Mouse (Mus musculus): ENCODE data around the gene Ralgps1. TPM values are rescaled to one million over a fixed set of nuclear protein-coding genes. Genes with fewer than 3 reads are reported as not detected.
A peak's percentile ranks its signal among the peaks of the same experiment; 100 is the strongest.

Gene Ralgps1
- polyA plus RNA-seq, 1 experiment from 2014 or later, result 2.2 TPM

- H3K9me3 ChIP-seq (ENCODE audit: control insufficient read depth, low read length), result no peaks in the 10 kb centered on the region
- no peak overlapping the region for H3K9ac ChIP-seq (ENCODE audit: low read length)
- 0 out of 2 replicates have a peak, but pooled peaks cover 4% of the 10 kb centered on the region for H3K4me1 ChIP-seq (replicated peaks; ENCODE audit: control insufficient read depth, insufficient read depth)
- H3K27ac ChIP-seq (replicated peaks), result no peak overlapping the region
- H3K27me3 ChIP-seq (ENCODE audit: control insufficient read depth, insufficient read depth, low read length), result no peaks in the 10 kb centered on the region
- TF ChIP-seq EP300 (optimal IDR thresholded peaks at IDR 0.05) (no peak), CTCF (IDR thresholded peaks at IDR 0.05; ENCODE audit: low read depth) (no peak)
- H3K4me2 ChIP-seq (replicated peaks; ENCODE audit: low read depth), result no peak overlapping the region
- DNase-seq (ENCODE audit: low spot score) (no peak), ATAC-seq (ENCODE audit: low FRiP score, low TSS enrichment) (no peak)
- H3K4me3 ChIP-seq (ENCODE audit: low read depth, low read length), result no peak overlapping the region
- 84% methylated on average over 5 of the region's 5 CpGs for WGBS
- no peaks in the 10 kb centered on the region for H3K36me3 ChIP-seq (ENCODE audit: control insufficient read depth, insufficient read depth, low read length)
These were observed 163.2 kb downstream of the Ralgps1 start for GRCm38 (mm10) chr2:33208134-33208533.

- 22% methylated on average over 4 of the region's 4 CpGs for WGBS
- H3K9me3 ChIP-seq (ENCODE audit: control insufficient read depth, low read length), result no peaks in the 10 kb centered on the region
- H3K4me1 ChIP-seq (replicated peaks; ENCODE audit: control insufficient read depth, insufficient read depth), result 0 out of 2 replicates have a peak, but pooled peaks cover 4% of the 10 kb centered on the region
- no peaks in the 10 kb centered on the region for H3K27me3 ChIP-seq (ENCODE audit: control insufficient read depth, insufficient read depth, low read length)
- no peak overlapping the region for H3K27ac ChIP-seq (replicated peaks)
- H3K36me3 ChIP-seq (ENCODE audit: control insufficient read depth, insufficient read depth, low read length), result no peaks in the 10 kb centered on the region
- no peak for DNase-seq (ENCODE audit: low spot score)
- no peak overlapping the region for H3K4me3 ChIP-seq (ENCODE audit: low read depth, low read length)
- no peak overlapping the region for H3K4me2 ChIP-seq (replicated peaks; ENCODE audit: low read depth)
- no peak for ATAC-seq (ENCODE audit: low FRiP score, low TSS enrichment)
- TF ChIP-seq CTCF (IDR thresholded peaks at IDR 0.05; ENCODE audit: low read depth) (no peak), EP300 (optimal IDR thresholded peaks at IDR 0.05) (no peak)
- H3K9ac ChIP-seq (ENCODE audit: low read length), result no peak overlapping the region
These were observed 164.2 kb downstream of the Ralgps1 start for GRCm38 (mm10) chr2:33207069-33207468.

DNA sequence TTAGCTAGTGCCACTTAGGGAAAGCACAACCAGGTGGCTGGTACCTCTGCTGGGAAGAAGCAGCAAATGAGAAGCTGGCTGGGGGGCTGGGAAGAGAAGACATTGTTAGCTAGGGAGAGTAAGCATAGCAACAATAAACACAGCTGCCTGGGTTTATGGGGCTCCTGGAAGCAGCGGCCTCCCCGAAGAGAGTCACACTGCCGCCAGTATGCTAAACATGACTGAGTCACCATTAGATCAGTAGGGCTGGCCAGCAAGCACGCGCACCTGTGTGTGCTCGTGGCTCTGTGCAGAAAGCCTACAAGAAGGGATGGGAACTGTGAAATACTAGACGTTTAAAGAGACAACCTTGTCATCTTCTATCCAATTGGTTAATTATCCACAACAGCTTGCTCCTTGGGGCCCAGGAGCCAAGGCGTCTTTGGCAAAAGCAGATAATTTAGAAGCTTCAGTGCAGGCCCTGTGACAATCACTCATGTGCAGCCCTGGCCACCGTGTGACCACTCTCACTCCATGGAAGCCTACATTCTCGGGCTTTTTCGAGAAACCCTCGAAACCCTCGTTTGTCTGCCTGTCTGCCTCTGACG is 165.3 kb downstream of the Ralgps1 start:
- H3K27me3 ChIP-seq (ENCODE audit: control insufficient read depth, insufficient read depth, low read length), result no peaks in the 10 kb centered on the region
- H3K9ac ChIP-seq (ENCODE audit: low read length), result no peak overlapping the region
- peak; percentile 60; the same call in 1 of the 2 replicates for ATAC-seq (ENCODE audit: low FRiP score, low TSS enrichment)
- H3K36me3 ChIP-seq (ENCODE audit: control insufficient read depth, insufficient read depth, low read length), result no peaks in the 10 kb centered on the region
- DNase-seq (ENCODE audit: low spot score), result peak; percentile 45
- 0 out of 2 replicates have a peak, but pooled peaks cover 4% of the 10 kb centered on the region for H3K4me1 ChIP-seq (replicated peaks; ENCODE audit: control insufficient read depth, insufficient read depth)
- no peaks in the 10 kb centered on the region for H3K9me3 ChIP-seq (ENCODE audit: control insufficient read depth, low read length)
- H3K4me2 ChIP-seq (replicated peaks; ENCODE audit: low read depth), result no peak overlapping the region
- no peak overlapping the region for H3K27ac ChIP-seq (replicated peaks)
- TF ChIP-seq CTCF (IDR thresholded peaks at IDR 0.05; ENCODE audit: low read depth) (no peak), EP300 (optimal IDR thresholded peaks at IDR 0.05) (no peak)
- 41% methylated on average over 14 of the region's 14 CpGs for WGBS
- H3K4me3 ChIP-seq (ENCODE audit: low read depth, low read length), result no peak overlapping the region

- no peak for DNase-seq (ENCODE audit: low spot score)
- Histone ChIP-seq H3K4me2 (replicated peaks; ENCODE audit: low read depth) (no peak overlapping the region), H3K4me3 (ENCODE audit: low read depth, low read length) (no peak overlapping the region), H3K9ac (ENCODE audit: low read length) (no peak overlapping the region), H3K27me3 (ENCODE audit: control insufficient read depth, insufficient read depth, low read length) (no peaks in the 10 kb centered on the region), H3K9me3 (ENCODE audit: control insufficient read depth, low read length) (no peaks in the 10 kb centered on the region), H3K4me1 (replicated peaks; ENCODE audit: control insufficient read depth, insufficient read depth) (0 out of 2 replicates have a peak, but pooled peaks cover 4% of the 10 kb centered on the region), H3K36me3 (ENCODE audit: control insufficient read depth, insufficient read depth, low read length) (no peaks in the 10 kb centered on the region), H3K27ac (replicated peaks) (no peak overlapping the region; the same call in 1 of the 2 replicates)
- no peak for TF ChIP-seq EP300 (optimal IDR thresholded peaks at IDR 0.05)
- ATAC-seq (ENCODE audit: low FRiP score, low TSS enrichment), result no peak
- 43% methylated on average over 5 of the region's 5 CpGs for WGBS
These were observed 166.3 kb downstream of the Ralgps1 start for GRCm38 (mm10) chr2:33204980-33205379.

GRCm38 (mm10) chr2:33203284-33203683 is 168.0 kb downstream of the Ralgps1 start:
- 0 out of 2 replicates have a peak, but pooled peaks cover 4% of the 10 kb centered on the region for H3K4me1 ChIP-seq (replicated peaks; ENCODE audit: control insufficient read depth, insufficient read depth)
- TF ChIP-seq CTCF (IDR thresholded peaks at IDR 0.05; ENCODE audit: low read depth) (no peak), EP300 (optimal IDR thresholded peaks at IDR 0.05) (no peak)
- no peaks in the 10 kb centered on the region for H3K27me3 ChIP-seq (ENCODE audit: control insufficient read depth, insufficient read depth, low read length)
- DNase-seq (ENCODE audit: low spot score) (no peak), ATAC-seq (ENCODE audit: low FRiP score, low TSS enrichment) (peak; percentile 25; the same call in 1 of the 2 replicates)
- no peak overlapping the region for H3K9ac ChIP-seq (ENCODE audit: low read length)
- H3K4me3 ChIP-seq (ENCODE audit: low read depth, low read length), result no peak overlapping the region
- H3K36me3 ChIP-seq (ENCODE audit: control insufficient read depth, insufficient read depth, low read length), result no peaks in the 10 kb centered on the region
- H3K27ac ChIP-seq (replicated peaks), result no peak overlapping the region
- no peak overlapping the region for H3K4me2 ChIP-seq (replicated peaks; ENCODE audit: low read depth)
- 31% methylated on average over 6 of the region's 6 CpGs for WGBS
- no peaks in the 10 kb centered on the region for H3K9me3 ChIP-seq (ENCODE audit: control insufficient read depth, low read length)

GRCm38 (mm10) chr2:33200368-33201068 is 170.8 kb downstream of the Ralgps1 start:
- DNase-seq (ENCODE audit: low spot score), result no peak
- no peaks in the 10 kb centered on the region for H3K9me3 ChIP-seq (ENCODE audit: control insufficient read depth, low read length)
- H3K4me1 ChIP-seq (replicated peaks; ENCODE audit: control insufficient read depth, insufficient read depth), result 0 out of 2 replicates have a peak, but pooled peaks cover under 1% of the 10 kb centered on the region
- H3K4me2 ChIP-seq (replicated peaks; ENCODE audit: low read depth), result no peak overlapping the region
- no peak for TF ChIP-seq CTCF (IDR thresholded peaks at IDR 0.05; ENCODE audit: low read depth)
- no peak for TF ChIP-seq EP300 (optimal IDR thresholded peaks at IDR 0.05)
- H3K36me3 ChIP-seq (ENCODE audit: control insufficient read depth, insufficient read depth, low read length), result no peaks in the 10 kb centered on the region
- H3K27ac ChIP-seq (replicated peaks), result no peak overlapping the region
- H3K27me3 ChIP-seq (ENCODE audit: control insufficient read depth, insufficient read depth, low read length), result no peaks in the 10 kb centered on the region
- ATAC-seq (ENCODE audit: low FRiP score, low TSS enrichment), result no peak
- WGBS, result 72% methylated on average over 14 of the region's 14 CpGs
- no peak overlapping the region for H3K9ac ChIP-seq (ENCODE audit: low read length)
- no peak overlapping the region for H3K4me3 ChIP-seq (ENCODE audit: low read depth, low read length)
